Mouse (Mus musculus) layer of hippocampus, postnatal 25 days (tissue): Measurements from ENCODE around the gene Cyp8b1. TPM values are rescaled to one million over a fixed set of nuclear protein-coding genes. Genes with fewer than 3 reads are reported as not detected.

Experiments
- total RNA-seq, 2 experiments: library from RNA; stranded (reverse); gene quantifications; 2 replicates each; pipeline ENCODE4 v1.2.3; 2021

Cyp8b1 gene
- total RNA-seq, 2 experiments from 2014 or later = not detected

Other genes with a start within 250 kb of the Cyp8b1 start
- 10 to 100 TPM; 26.3 to 32.7 TPM for gene Sec22c, start 210.8 kb downstream of the Cyp8b1 start, total RNA-seq
- gene Ss18l2, start 206.0 kb downstream of the Cyp8b1 start, total RNA-seq = 10 to 100 TPM; 80.2 to 90.3 TPM
- 100 to 1,000 TPM in 1 of 2 experiments, 10 to 100 TPM in 1; 71.9 to 123 TPM for gene Nktr, start 197.1 kb downstream of the Cyp8b1 start, total RNA-seq
- 100 to 1,000 TPM; 101 to 109 TPM for gene Zfp651, start 157.0 kb downstream of the Cyp8b1 start, total RNA-seq
- gene Klhl40, start 138.7 kb downstream of the Cyp8b1 start, total RNA-seq = 1 to 10 TPM; 3.3 to 4.4 TPM
- gene Hhatl, start 123.8 kb downstream of the Cyp8b1 start, total RNA-seq = 10 to 100 TPM; 15.1 to 15.5 TPM
- 1 to 10 TPM; 8.9 to 9.7 TPM for gene Ccdc13, start 76.8 kb downstream of the Cyp8b1 start, total RNA-seq
- 10 to 100 TPM; 84.7 to 92.8 TPM for gene Higd1a, start 57.9 kb downstream of the Cyp8b1 start, total RNA-seq
- 1 to 10 TPM; 2.4 to 2.5 TPM for gene Ackr2, start 17.9 kb downstream of the Cyp8b1 start, total RNA-seq
- 1 to 10 TPM; 5.2 to 6.0 TPM for gene Fam198a, start 34.7 kb upstream of the Cyp8b1 start, total RNA-seq
- 10 to 100 TPM; 38.1 to 40.7 TPM for gene Pomgnt2, start 80.8 kb upstream of the Cyp8b1 start, total RNA-seq
- gene Snrk, start 201.0 kb upstream of the Cyp8b1 start, total RNA-seq = 100 to 1,000 TPM; 100 to 108 TPM